Mouse (Mus musculus): ENCODE data around the gene Rasgef1c.

DNA sequence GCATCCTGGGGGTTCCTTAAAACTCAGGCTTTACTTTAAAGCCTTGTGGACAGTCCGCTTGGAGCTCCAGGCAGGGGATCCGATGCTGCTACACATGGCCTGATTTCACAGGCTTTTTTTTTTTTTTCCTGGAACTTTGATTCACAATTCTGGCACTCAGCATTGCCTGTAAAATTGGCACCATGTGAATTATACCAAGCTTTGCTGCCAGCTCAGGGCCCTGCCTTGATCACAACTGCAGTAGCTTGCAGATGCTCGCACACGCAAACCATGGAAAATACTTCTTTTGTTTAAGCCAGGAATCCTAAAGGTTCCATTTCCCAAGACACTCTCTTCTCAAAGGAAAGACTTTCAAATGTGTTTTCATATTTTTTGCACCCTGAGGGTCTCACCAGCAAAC, 44.1 kb downstream of the Rasgef1c start:
- TF ChIP-seq CTCF (IDR thresholded peaks at IDR 0.05; ENCODE audit: control insufficient read depth, insufficient read depth, insufficient read length) (no peak), USF1 (IDR thresholded peaks at IDR 0.05; ENCODE audit: low read depth) (no peak)

All from C2C12 (cell line).